Mouse (Mus musculus): ENCODE results near the gene Slc37a1. TPM values are rescaled to one million over a fixed set of nuclear protein-coding genes. Genes with fewer than 3 reads are reported as not detected.

Gene Slc37a1
- polyA plus RNA-seq, 1 experiment from 2014 or later, result 21.1 TPM

DNA sequence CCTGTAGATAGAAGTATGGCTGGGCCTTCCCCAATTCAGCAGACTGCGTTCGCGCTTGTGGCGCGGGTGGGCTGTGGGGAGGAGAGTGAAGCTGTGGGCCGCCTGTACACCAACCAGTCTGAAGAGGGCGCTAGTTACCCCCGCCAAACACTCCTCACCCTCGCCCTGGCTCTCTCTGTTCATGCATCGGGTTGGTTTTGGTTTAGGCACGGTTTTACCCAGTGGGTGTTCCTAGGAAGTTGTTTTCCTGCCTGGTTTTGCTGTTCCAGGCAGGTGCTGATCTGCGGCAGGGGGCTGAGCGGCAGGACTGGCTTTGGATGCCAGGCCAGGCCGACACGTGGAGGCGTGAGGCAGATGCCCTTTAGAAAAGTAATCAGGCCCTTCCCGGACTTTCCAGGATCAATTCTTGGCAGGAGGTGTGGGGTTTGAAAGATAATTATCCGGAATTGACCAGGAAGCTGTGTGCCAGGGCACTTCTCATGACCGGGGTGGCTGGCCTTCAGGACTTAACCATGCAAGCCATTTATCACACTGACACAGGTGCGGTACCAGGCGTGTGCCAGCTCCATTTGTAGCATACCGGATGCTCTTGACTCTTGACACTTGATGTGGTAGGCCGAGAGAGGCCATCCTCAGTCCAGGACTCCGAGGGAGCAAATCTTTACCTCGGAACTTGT is 8.8 kb downstream of the Slc37a1 start:
- Histone ChIP-seq H3K27me3 (replicated peaks; ENCODE audit: control insufficient read depth, insufficient read depth, low read length) (no peaks in the 10 kb centered on the region), H3K9ac (ENCODE audit: low read depth, low read length) (peak overlapping the region; percentile 80)
- WGBS, result 32% methylated on average over 25 of the region's 25 CpGs

GRCm38 (mm10) chr17:31295892-31296781 is 9.5 kb downstream of the Slc37a1 start:
- H3K27ac ChIP-seq (ENCODE audit: low read length), result peak overlapping the region; percentile 77
- WGBS, result 1% methylated on average over 67 of the region's 68 CpGs
- peaks cover 18% of the 10 kb centered on the region for H3K4me1 ChIP-seq (ENCODE audit: control insufficient read depth, insufficient read depth, low read length)
- no peaks in the 10 kb centered on the region for H3K9me3 ChIP-seq (ENCODE audit: control insufficient read depth, low read length)
- peak overlapping the region; percentile 59 for H3K4me3 ChIP-seq (ENCODE audit: low read length)
- no peaks in the 10 kb centered on the region for H3K27me3 ChIP-seq (replicated peaks; ENCODE audit: control insufficient read depth, insufficient read depth, low read length)
- peak; percentile 89 for ATAC-seq
- peak overlapping the region; percentile 84 for H3K4me2 ChIP-seq (ENCODE audit: low read depth, low read length)
- peak overlapping the region; percentile 80 for H3K9ac ChIP-seq (ENCODE audit: low read depth, low read length)
- H3K36me3 ChIP-seq (ENCODE audit: control insufficient read depth, insufficient read depth, low read length), result no peaks in the 10 kb centered on the region

More for the DNA sequence above, 8.8 kb downstream of the Slc37a1 start:
- ATAC-seq, result peak; percentile 19; the same call in 1 of the 2 replicates
- Histone ChIP-seq H3K4me3 (ENCODE audit: low read length) (peak overlapping the region; percentile 59), H3K4me2 (ENCODE audit: low read depth, low read length) (peak overlapping the region; percentile 84), H3K4me1 (ENCODE audit: control insufficient read depth, insufficient read depth, low read length) (peaks cover 18% of the 10 kb centered on the region), H3K9me3 (ENCODE audit: control insufficient read depth, low read length) (no peaks in the 10 kb centered on the region), H3K36me3 (ENCODE audit: control insufficient read depth, insufficient read depth, low read length) (no peaks in the 10 kb centered on the region), H3K27ac (ENCODE audit: low read length) (peak overlapping the region; percentile 77; the same call in 1 of the 2 replicates)

DNA sequence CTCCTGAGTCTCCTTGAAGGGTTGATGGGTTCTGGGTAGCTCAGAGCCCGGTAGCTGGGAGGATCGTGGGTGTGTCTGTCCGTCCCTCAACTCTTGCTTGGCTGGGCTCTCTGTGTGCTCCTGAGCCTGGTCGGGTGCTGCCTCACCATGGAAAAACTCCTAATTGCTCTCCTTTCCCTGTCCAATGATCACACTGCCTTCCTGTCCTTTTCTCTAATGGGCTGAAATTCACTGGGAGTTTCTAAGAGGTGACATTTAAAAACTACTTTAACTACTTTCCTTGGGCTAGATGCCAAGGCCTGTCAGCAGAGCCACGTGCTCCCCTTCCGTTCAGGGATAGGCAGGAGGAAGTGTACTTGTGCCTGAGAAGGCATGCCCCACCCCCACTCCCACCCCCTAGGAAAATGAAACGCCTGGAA is 10.9 kb downstream of the Slc37a1 start:
- H3K36me3 ChIP-seq (ENCODE audit: control insufficient read depth, insufficient read depth, low read length), result no peaks in the 10 kb centered on the region
- peak overlapping the region; percentile 77 for H3K27ac ChIP-seq (ENCODE audit: low read length)
- H3K4me2 ChIP-seq (ENCODE audit: low read depth, low read length), result peak overlapping the region; percentile 84
- H3K9me3 ChIP-seq (ENCODE audit: control insufficient read depth, low read length), result no peaks in the 10 kb centered on the region
- 5% methylated on average over 7 of the region's 7 CpGs for WGBS
- H3K4me1 ChIP-seq (ENCODE audit: control insufficient read depth, insufficient read depth, low read length), result peaks cover 18% of the 10 kb centered on the region
- no peaks in the 10 kb centered on the region for H3K27me3 ChIP-seq (replicated peaks; ENCODE audit: control insufficient read depth, insufficient read depth, low read length)
- ATAC-seq, result peak; percentile 61
- H3K4me3 ChIP-seq (ENCODE audit: low read length), result peak overlapping the region; percentile 59
- H3K9ac ChIP-seq (ENCODE audit: low read depth, low read length), result peak overlapping the region; percentile 80

GRCm38 (mm10) chr17:31298419-31299209 is 12.0 kb downstream of the Slc37a1 start:
- ATAC-seq, result no peak
- peaks cover 18% of the 10 kb centered on the region for H3K4me1 ChIP-seq (ENCODE audit: control insufficient read depth, insufficient read depth, low read length)
- H3K27me3 ChIP-seq (replicated peaks; ENCODE audit: control insufficient read depth, insufficient read depth, low read length), result no peaks in the 10 kb centered on the region
- no peaks in the 10 kb centered on the region for H3K36me3 ChIP-seq (ENCODE audit: control insufficient read depth, insufficient read depth, low read length)
- H3K4me3 ChIP-seq (ENCODE audit: low read length), result no peak overlapping the region
- WGBS, result 84% methylated on average over 6 of the region's 6 CpGs
- H3K4me2 ChIP-seq (ENCODE audit: low read depth, low read length), result no peak overlapping the region
- no peaks in the 10 kb centered on the region for H3K9me3 ChIP-seq (ENCODE audit: control insufficient read depth, low read length)
- H3K9ac ChIP-seq (ENCODE audit: low read depth, low read length), result no peak overlapping the region
- no peak overlapping the region for H3K27ac ChIP-seq (ENCODE audit: low read length)

DNA sequence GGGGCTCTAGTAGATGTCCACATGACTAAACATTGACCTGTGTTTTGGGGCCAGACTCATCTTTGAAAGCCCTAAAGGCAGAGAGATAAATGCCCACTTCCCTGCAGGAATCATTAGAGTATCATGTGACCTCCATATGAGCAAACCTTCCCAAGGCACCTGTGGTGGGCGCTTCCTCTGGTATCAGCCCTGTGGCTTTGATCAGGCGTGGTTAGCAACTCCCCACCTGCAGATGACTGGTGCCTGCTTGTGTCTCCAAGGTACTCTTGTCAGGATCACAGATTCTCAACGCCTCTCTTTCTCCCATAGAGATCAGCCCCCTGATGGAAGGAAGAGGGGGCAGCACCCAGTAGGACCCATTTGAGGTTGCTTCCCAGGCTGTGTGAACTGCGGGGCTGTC is 13.4 kb downstream of the Slc37a1 start:
- Histone ChIP-seq H3K4me2 (ENCODE audit: low read depth, low read length) (no peak overlapping the region), H3K9ac (ENCODE audit: low read depth, low read length) (no peak overlapping the region), H3K4me1 (ENCODE audit: control insufficient read depth, insufficient read depth, low read length) (peaks cover 21% of the 10 kb centered on the region), H3K27me3 (replicated peaks; ENCODE audit: control insufficient read depth, insufficient read depth, low read length) (no peaks in the 10 kb centered on the region), H3K27ac (ENCODE audit: low read length) (no peak overlapping the region), H3K9me3 (ENCODE audit: control insufficient read depth, low read length) (no peaks in the 10 kb centered on the region), H3K4me3 (ENCODE audit: low read length) (no peak overlapping the region), H3K36me3 (ENCODE audit: control insufficient read depth, insufficient read depth, low read length) (no peaks in the 10 kb centered on the region)
- 80% methylated on average over 4 of the region's 4 CpGs for WGBS
- ATAC-seq, result no peak

DNA sequence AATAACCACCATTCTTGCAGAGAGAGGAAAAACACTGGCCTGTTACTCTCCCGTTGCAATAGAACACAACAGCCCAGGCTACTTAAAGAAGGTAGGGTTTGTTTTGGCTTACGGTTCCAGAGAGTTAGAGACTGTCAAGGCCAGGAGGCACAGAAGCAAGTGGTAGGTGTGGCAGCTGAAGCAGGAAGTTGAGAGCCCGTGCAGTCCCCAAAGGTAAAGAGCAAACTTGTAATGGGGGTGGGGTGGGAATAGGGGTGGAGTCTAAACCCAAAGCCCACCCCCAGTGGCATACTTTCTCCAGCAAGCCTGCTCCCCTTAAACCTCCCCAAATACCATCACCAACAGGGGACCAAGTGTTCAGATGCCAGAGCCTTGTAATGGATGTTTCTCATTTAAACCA is 14.1 kb downstream of the Slc37a1 start:
- no peak overlapping the region for H3K9ac ChIP-seq (ENCODE audit: low read depth, low read length)
- no peaks in the 10 kb centered on the region for H3K27me3 ChIP-seq (replicated peaks; ENCODE audit: control insufficient read depth, insufficient read depth, low read length)
- peaks cover 26% of the 10 kb centered on the region for H3K4me1 ChIP-seq (ENCODE audit: control insufficient read depth, insufficient read depth, low read length)
- H3K36me3 ChIP-seq (ENCODE audit: control insufficient read depth, insufficient read depth, low read length), result no peaks in the 10 kb centered on the region
- H3K27ac ChIP-seq (ENCODE audit: low read length), result no peak overlapping the region
- no peak for ATAC-seq
- H3K4me3 ChIP-seq (ENCODE audit: low read length), result no peak overlapping the region
- H3K9me3 ChIP-seq (ENCODE audit: control insufficient read depth, low read length), result no peaks in the 10 kb centered on the region
- H3K4me2 ChIP-seq (ENCODE audit: low read depth, low read length), result no peak overlapping the region
- 45% methylated on average over 3 of the region's 3 CpGs for WGBS

GRCm38 (mm10) chr17:31303401-31303800 is 16.8 kb downstream of the Slc37a1 start:
- ATAC-seq, result no peak
- Histone ChIP-seq H3K9me3 (ENCODE audit: control insufficient read depth, low read length) (no peaks in the 10 kb centered on the region), H3K27ac (ENCODE audit: low read length) (no peak overlapping the region), H3K4me2 (ENCODE audit: low read depth, low read length) (no peak overlapping the region), H3K9ac (ENCODE audit: low read depth, low read length) (no peak overlapping the region), H3K4me3 (ENCODE audit: low read length) (no peak overlapping the region), H3K36me3 (ENCODE audit: control insufficient read depth, insufficient read depth, low read length) (no peaks in the 10 kb centered on the region), H3K27me3 (replicated peaks; ENCODE audit: control insufficient read depth, insufficient read depth, low read length) (no peaks in the 10 kb centered on the region), H3K4me1 (ENCODE audit: control insufficient read depth, insufficient read depth, low read length) (peaks cover 19% of the 10 kb centered on the region)
- WGBS, result 90% methylated on average over 4 of the region's 4 CpGs

GRCm38 (mm10) chr17:31304895-31305775 is 18.5 kb downstream of the Slc37a1 start:
- Histone ChIP-seq H3K36me3 (ENCODE audit: control insufficient read depth, insufficient read depth, low read length) (no peaks in the 10 kb centered on the region), H3K9ac (ENCODE audit: low read depth, low read length) (peak overlapping the region; percentile 44; the same call in 1 of the 2 replicates), H3K9me3 (ENCODE audit: control insufficient read depth, low read length) (no peaks in the 10 kb centered on the region), H3K27ac (ENCODE audit: low read length) (peak overlapping the region; percentile 95), H3K4me1 (ENCODE audit: control insufficient read depth, insufficient read depth, low read length) (peaks cover 23% of the 10 kb centered on the region), H3K4me2 (ENCODE audit: low read depth, low read length) (peak overlapping the region; percentile 35; the same call in 1 of the 2 replicates), H3K4me3 (ENCODE audit: low read length) (no peak overlapping the region), H3K27me3 (replicated peaks; ENCODE audit: control insufficient read depth, insufficient read depth, low read length) (no peaks in the 10 kb centered on the region)
- ATAC-seq, result peak; percentile 87
- WGBS, result 41% methylated on average over 12 of the region's 12 CpGs
